Mouse (Mus musculus): ENCODE measurements around the gene Hipk2. TPM values are rescaled to one million over a fixed set of nuclear protein-coding genes. Genes with fewer than 3 reads are reported as not detected.

The Hipk2 gene
- total RNA-seq, 4 experiments from 2014 or later: 143 to 161 (median 151) TPM

DNA sequence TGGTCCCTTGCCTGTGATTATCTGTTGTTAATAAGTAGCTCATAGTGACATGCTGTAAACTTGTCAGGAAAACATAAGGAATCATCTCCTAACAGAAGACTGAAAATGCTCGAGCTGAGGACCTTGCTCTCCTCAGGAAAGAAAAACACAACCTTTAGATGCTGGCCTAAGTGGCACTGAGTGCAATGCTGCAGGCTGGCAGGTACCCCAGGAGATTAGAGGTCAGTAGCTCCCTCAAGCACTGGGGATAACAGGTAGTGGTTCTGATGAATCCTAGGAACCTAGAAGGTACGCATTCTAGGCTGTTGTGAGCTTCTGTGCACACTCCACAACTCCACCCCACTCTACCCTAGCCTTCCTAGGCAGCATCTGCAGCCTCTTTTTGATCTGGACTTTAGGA lies 9.2 kb downstream of the Hipk2 start:
- no peak for DNase-seq

DNA sequence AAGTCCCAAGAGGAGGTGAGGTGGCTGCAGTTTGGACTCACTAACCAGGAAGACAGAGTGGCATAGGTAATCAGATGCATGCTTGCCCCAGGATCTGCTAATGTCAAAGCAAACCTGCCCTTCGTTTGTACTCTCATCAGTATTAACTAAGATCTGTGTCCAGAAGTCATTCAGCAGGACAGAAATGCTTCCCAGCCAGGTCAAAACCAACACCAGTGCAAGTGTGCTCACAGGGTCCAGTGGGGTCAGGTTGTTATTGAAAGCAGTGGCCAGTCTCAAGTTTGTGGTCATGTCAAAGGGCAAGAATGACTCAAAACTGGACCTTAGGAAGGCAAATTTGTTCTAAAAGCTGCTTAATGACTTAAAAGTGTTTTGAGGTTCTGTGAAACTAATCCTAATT lies 9.6 kb downstream of the Hipk2 start:
- DNase-seq: no peak

DNA sequence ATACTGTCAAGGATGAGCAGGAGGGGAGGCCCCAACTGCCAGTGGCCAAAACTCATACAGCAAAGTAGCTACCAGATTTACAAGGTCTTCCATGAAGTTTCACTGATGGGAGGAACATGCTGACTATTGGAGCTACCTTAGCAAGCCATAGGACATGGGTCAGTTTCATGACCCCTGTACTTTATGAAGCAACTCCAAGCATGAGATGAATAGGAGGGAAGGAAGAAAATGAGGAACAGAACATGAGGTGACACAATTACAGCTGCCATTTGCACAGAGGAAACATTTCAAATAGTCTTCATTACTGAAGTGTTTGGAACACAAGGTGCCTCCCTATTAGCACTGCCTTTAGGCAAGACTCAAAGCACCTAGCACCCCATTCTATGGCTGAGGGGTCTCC lies 10.2 kb downstream of the Hipk2 start:
- DNase-seq: no peak

DNA sequence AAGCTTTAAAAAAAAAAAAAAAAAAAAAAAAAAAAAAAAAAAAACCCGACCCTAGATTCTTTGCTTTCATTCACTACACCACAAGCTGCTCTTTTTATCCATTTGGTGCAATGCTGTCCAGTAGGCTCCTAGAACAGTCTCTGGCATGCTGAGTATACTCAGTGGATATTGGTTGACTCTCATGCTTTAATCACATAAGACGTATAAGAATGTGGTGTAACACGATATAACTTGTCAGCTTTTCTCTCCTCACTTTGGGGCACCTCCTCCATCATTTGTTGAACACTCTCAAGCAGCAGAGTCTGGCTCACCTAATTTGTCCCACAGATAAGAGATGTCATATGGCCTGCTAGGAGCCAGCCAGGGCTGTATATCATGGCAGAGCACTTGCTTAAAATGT lies 12.4 kb downstream of the Hipk2 start:
- DNase-seq: no peak

DNA sequence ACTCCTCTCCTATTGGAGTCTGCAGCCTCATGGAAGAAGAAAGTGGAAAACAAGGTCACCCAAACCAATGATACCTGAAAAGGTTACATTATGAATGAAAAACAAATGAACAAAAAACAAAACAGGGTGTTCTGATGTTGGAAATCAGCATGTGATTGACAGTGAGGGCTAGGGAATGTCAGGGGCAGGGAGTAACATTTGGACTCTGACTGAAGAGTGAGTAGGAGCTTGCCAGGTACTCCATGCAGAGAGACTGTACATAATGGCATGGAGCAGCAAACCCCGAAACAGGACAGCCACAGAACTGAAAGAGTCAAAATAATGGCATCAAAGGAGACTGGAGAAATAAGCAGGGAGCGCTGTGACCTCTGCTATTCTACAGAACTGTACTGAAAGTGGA lies 15.7 kb downstream of the Hipk2 start:
- DNase-seq: no peak

DNA sequence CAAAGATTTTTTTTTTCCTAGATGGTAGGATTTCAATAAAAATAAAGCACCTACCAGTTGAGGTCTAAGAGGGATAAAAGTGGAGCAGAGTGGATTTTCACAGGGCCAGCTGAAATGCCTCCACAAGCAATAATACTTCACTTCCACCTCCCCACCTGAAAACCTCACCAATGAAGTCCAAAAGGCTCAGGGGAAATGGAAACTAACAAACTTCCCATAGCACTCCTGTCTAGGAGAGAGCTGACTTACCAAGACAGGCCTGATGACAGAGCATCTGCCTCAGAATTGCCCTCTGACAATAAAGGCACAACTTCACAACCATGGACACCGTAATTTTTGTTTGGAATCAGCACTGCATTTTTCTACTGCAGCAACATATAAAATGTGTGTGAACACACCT lies 16.1 kb downstream of the Hipk2 start:
- no peak for DNase-seq

DNA sequence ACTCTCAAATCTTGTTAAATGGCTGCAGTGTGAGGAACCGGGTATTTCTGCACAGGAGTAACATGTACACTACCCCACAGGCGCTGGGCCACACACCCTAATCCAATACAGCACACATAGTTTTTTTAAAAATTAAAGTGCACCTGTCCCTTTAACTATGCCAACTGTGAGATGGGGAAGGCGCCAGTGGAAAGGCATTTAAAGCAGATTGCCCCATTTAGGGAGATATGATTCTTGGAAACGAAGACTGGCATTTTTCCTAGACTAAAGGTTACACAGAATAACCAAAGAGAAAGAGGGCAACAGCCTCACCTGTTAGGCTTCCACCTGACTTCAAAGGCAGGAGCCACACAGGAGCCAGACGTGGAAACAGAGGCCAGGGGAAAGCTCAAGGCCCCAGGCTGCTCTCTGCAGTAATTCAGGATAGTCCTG lies 22.4 kb downstream of the Hipk2 start:
- no peak for DNase-seq

DNA sequence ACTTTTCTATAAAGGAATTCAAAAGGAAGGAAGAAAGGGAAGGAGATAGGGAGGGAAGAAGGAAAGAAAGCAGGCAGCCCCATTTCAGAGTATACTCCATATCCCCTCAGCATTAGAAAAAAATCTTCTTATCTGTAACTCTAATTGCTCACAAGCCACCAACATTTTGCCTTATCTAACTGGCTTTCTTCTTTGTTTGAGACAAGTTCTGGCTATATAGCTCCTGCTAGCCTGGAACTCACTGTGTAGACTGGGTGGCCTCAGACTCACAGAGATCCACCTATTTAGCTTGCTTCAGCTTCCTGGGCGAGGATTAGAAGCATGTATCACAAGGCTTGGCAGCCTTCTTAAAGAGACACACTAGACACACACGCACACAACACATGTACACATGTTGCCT lies 24.2 kb downstream of the Hipk2 start:
- no peak for DNase-seq

DNA sequence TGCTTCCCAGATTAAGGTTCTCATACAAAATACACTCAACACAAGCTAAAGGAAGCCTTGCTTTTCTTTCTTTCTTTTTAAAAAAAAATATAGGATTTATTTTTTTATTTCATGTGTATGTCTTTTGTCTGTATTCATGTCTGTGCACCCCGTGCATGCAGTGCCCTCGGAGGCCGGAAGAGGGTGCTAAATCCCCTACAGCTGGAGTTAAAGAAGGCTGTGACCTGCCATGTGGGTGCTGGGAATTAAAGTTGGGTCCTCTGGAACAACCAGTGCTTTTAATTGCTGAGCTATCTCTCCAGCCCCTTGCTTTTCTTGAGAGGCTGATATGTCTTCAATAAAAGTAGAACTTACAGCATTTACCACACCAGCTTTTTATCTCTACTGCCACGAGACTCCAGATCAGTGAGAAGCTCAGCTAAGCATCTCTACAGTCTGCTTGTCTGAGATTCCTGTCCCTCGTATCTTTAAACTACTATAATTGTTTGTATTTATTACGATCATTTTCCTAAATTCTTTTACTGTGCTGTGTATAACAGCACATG lies 25.2 kb downstream of the Hipk2 start:
- no peak for DNase-seq

DNA sequence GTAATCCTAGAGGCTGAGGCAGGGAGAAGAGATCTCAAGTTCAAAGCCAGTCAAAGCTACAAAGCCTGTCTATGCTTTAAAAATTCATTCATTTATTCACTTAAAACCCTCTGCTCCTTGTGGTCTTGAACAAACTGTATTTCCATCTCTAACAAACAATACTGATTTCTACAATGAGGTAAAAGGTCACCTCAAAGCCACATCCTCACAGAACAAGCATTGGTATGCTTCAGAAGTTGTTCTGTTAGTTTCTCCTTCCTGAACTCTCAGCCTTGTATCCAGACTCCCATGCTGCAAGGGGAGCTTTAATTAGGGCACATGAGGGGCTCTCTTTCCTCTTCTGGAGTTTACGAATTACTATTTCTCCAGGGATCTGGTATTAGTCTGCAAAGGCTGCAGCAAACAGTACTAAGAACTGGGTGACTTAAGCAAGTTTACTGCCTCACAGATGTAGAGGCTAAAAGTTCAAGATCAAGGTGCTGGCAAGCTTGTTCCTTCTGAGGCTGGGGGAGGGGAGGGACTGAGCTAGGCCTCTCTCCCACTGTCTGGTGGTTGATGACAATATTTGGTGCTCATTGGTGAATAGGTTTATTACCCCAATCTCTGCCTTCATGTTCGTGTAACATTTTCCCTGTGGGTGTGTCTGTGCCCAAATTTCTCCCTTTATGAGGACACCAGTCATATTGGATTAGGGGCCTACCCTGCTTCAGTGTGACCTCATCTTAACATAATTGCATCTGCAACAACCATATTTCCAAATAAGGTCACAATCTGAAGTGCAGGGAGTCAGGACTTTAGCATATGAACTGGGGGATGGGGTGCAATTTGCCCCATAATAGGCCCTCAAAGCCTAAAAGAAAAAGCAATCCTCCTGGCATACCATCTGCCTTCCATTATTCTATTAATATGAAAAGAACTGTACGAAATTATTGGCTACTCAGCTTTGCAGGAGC lies 27.7 kb downstream of the Hipk2 start:
- DNase-seq: no peak

DNA sequence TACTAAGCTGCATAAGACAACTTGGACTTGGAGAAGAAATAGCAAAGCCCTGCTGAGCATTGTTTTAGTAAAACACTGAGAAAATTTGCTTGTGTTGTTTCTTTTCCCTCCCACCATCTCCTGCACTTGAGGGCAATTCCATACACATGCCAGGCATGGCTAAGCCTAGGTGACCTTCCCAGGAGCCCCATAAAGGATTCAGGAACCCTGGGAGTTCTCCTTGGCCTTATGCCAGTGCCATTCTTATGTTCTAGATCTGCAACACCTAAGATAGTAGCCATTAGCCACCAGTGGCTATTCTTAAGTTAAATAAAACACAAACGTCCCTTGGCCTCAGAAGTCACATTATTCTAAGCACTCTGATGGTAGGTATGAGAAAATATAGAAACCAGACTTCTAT lies 28.5 kb downstream of the Hipk2 start:
- no peak for DNase-seq

DNA sequence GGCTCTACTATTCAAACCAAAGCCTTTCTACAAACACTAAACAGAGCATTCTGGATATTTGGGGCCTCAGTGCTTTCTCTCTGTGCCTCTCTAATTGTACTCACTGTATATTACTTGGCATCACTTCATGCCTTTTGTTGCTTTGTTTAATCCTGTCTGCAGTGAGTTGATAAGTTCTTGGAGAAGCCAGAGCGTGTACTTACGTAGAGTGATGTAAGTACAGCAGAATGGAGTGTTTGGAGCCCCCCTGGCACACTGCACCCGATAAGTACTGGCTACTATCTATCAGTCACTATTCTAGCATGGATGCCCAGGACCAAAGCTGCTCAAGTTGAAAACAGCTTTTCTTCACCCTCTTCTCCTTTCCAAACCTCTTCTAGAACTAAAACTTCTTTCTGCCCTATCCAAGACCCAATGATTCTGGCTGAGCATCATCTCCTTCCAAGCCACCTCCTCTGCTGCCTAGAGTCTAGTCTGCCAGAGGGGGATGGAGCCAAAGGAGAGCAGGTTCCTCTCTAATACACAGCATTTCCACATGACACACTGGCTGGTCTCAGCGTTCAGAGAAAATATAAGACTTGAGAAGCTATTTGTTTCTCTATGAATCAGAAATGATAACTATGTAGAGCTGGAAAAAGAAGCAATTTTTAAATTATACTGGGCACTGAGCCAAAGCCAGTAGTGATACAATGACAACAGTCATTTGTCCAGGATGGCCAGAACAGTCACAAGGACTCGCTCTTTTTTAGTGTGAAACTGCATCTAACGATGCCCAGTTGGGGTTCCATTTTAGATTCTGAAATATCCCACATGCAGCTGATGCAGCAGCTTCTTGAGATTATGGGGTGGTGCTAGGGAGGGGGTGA lies 29.4 kb downstream of the Hipk2 start:
- DNase-seq: no peak

DNA sequence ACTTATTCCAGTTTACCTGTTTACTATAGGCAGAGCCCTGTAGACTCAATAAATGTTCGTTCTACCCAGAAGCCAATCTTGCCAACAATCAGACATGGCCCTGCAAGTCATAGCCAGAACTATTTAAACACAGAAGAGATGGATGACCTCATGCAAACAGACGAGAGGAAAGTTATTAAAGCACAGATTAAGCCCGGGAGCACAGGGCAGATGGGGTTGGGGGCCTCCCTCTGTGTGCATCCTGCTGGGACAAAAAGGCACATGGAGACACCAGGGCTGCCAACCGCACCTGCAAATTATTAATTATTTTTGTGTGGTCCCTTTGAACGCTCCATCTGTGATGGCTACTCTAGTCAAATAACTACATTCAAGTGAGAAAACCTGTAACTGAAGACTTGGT lies 30.1 kb downstream of the Hipk2 start:
- no peak for DNase-seq

DNA sequence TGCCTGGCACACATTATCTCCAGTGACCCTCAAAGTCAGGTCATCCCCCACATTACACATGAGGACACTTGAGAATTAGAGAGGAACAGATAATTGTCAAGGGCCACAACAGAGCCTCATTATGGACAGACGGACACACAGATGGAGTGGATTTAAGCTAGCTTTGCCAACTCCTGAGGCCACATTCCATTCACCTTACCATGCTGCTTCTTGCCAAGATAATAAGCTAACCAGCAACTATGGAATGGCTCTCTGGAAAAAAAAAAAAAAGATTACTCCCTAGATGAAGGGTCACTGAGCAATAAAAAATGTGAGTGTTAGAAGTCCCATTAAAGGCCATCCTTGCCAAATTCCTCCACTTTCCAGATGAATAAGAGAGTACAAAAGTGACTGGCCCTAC lies 30.8 kb downstream of the Hipk2 start:
- no peak for DNase-seq

DNA sequence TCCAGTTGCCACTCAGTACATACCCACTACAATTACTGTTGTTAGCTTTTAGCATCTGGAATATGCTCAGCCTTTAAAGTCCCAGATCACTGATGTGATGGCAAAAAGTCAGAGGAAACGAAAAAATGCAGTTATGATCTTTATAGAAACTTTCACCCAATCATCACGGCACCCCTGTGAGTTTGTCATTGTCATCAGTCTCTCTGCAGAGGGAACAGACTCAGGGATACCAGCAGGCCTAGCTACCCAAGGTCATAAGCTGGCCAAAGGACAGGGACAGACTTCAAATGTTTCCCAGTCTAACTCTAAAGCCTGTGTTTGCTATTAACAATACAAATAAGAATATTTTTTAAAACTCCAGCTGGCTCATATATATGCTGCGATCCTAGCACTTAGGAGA lies 34.4 kb downstream of the Hipk2 start:
- DNase-seq: no peak

DNA sequence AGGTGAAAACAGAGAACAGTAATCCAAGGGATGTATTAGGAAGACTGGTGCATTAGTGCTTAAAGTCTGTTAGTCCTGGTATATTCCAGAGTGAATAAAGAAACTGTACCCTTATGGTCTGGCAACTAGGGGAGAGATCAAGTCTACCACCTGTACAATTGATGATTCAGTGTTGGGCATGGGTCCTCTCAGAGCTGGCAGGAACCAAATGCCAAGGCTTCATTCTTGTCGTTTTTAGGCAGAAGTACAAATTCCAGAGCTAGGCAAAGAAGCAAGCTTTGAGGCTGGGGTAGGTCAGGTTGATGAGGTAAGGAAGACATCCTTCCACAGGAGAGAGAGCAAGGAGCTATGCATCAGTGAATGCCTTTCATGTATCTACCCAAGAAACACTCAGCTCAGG lies 35.2 kb downstream of the Hipk2 start:
- no peak for DNase-seq

DNA sequence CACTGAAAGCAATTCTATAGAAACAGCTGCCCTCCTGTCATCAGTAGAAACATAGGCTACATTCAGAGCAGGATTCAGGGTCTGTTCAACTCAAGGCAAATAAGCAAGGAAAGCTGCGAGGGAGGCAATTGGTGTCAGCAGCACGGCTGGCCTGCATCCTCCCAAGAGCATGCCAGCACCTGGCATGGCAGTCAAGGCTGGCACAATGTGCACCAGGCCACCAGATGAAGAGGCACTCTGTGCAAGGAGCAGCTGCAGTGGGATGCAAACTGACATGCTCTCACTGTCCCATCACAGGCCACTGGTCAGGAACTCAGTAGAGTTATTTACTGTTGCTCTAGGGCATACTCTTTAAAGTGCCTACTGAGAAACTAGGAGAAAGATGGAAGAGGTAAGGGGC lies 35.6 kb downstream of the Hipk2 start:
- DNase-seq: no peak

DNA sequence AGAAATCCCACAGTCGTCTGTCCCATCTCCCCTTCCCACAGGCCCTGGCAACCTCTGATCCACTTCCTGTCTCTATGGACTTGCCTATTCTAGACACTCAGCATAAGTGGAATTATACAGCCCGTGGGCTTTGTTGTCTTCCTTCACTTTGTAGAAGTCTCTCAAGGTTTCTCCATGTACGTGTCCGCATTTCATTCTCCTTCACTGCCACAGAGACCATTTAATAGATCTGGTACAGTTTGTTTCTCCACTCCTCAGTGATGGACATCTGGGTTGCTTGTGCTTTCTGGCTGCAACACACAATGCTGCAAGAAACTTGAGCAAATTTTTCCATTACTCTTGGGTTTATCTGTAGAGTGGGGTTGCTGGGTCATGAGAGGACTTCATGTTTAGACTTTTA lies 36.1 kb downstream of the Hipk2 start:
- DNase-seq: no peak

DNA sequence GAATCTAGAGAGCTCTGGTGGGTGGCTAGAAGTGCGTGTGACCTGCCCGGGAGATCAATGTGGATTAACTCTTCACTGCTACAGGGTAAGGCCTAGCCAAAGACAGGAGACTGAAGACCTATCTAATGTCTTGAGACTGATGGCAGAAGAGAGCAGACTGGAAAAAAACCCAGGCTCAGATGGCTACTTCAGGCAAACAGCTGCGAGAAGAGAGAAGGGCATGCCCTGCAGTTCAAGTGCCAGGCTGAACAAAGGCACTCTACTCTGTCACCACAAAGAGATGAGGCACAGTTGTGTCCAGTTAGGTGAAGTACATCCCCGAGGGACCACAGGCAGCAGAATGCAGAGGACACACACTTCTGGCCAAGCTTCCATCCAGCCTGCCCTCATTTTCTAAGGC lies 37.9 kb downstream of the Hipk2 start:
- DNase-seq: no peak

DNA sequence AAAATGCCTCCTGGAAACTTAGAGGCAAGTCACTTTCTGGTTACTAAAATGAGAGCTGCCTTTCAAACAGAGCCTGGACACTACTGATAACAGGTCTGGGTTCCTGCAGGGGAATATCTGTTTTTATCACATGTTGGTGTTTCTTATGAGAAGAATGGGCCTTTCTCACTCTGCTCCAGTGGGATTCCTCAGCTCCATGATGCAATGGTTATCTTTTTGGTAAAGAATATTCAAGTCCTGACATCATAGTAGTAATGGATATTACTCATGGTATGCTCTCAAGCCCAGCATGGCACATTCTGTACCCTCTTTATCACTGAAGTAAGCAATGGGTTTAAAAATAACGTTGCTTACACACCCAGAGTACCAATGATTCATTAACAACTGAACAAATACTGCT lies 40.7 kb downstream of the Hipk2 start:
- DNase-seq: no peak

DNA sequence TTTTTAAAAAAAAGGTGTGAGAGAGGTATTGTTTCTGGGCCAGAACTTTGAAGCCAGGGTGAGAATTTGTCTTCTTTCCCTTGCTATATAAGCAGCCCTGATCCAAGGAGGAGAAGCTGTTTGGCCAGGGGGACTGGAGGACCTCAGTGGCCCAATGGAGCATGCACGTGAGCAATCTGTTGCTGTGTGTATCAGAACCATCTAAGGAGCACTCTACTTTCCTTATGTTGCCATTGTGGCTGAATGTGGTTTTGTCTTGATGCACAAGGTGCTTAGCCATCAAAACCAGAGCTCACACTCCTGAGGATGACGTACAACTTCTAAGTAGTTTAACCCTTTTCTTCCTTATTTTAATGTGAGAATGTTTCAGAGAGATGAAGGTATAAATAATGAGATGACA lies 41.2 kb downstream of the Hipk2 start:
- DNase-seq: no peak

DNA sequence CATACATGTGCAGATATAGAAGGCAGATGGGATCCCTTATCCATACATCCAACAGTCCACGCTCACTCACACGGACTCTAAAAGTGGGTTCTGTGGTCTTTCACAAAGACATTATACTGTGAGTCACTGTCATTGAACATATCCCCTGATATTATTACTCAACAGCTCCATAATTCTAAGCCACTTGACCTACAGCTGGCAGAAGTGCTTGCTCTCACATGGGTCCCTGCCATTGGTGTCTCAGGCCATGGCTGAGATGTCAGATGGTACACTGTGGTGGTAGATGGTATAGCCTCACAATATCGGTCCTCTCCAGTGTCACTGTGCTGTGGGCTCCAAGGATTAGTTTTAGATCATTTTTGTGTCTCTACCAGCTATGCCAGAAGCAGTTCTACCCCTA lies 42.2 kb downstream of the Hipk2 start:
- no peak for DNase-seq

DNA sequence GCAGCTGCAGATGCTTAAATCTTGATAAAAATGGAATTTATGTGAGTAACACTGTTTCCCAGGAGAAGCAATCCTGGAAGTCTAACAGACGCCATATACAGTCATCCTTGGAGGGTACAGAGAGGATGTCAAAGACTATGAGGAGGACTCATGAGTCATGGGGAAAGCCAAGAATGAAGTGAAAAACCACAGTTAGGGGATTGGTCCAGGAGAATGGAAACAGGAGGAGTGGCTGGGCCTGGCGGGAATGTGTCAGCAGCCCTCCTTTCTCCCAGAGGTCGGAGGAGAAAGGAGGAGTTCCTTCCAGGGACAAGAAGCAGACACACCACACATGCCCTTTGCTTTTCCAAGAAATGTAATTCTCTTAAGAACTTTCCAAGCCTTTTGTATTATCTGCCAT lies 46.5 kb downstream of the Hipk2 start:
- no peak for DNase-seq

Data from adrenal gland, adult 8-10 months (tissue).